Mouse (Mus musculus) E14TG2a.4 (cell line): ENCODE measurements around the gene Lgr5.

Source experiments
- CTCF ChIP-seq: conservative IDR thresholded peaks from 2 replicates; pipeline ENCODE4 v1.5.1; 2014; ENCODE audit warnings: low read length
- POU5F1 ChIP-seq: IDR thresholded peaks from 2 replicates; pipeline ENCODE4 v1.6.1; 2014; ENCODE audit warnings: low read length, borderline replicate concordance

DNA sequence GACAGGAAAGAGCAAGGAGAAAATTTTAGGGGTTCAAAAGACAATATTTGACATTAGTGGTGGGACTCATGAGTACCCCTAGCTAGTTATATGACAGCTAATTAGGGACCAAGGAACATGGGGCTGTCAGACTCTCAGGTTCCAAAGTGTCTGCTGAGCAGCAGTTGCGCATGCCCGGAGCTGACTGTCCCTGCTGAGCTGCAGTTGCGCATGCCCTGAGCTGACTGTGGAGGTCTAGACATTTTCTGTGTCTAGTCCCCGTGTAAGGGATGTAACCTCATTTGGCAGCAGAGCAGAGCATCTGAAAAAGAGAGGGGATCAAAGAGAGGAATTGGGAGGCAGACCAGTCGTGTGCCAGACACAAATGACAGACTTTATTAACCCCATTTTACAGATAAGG lies 23.6 kb downstream of the Lgr5 start:
- TF ChIP-seq CTCF, result no peak
- TF ChIP-seq POU5F1, result no peak
